Mouse (Mus musculus) neutrophil, adult 59 days (primary cell): ENCODE data around the gene 4930544D05Rik. TPM values are rescaled to one million over a fixed set of nuclear protein-coding genes. Genes with fewer than 3 reads are reported as not detected.

Experiments used
- total RNA-seq, 2 experiments: library from RNA; stranded (reverse); gene quantifications; 1 replicate in 1 of 2; 2 replicates in 1 of 2; pipeline ENCODE4 v1.2.4; 2023

4930544D05Rik gene
- total RNA-seq: not detected

GRCm38 (mm10) chr11:70615516-70616093 lies at the start of gene 4930544D05Rik:
TSS of gene 4930544D05Rik (plus strand) at chr11:70615848.

GRCm38 (mm10) chr11:70619101-70619500 lies 3.5 kb downstream of the 4930544D05Rik start, which contains the start of gene Chrne:
TSS of gene Chrne (minus strand) at chr11:70619216.

GRCm38 (mm10) chr11:70638714-70639278 lies 23.1 kb downstream of the 4930544D05Rik start, which contains the start of gene Gp1ba:
TSS of gene Gp1ba (plus strand) at chr11:70639122.

GRCm38 (mm10) chr11:70646691-70647650 lies 31.3 kb downstream of the 4930544D05Rik start, which contains the start of the genes Rnf167 and Slc25a11:
TSS of gene Rnf167 (plus strand) at chr11:70647235.
TSS of gene Slc25a11 (minus strand) at chr11:70647479.

GRCm38 (mm10) chr11:70654198-70654922 lies 38.7 kb downstream of the 4930544D05Rik start, which contains the start of gene Pfn1:
TSS of gene Pfn1 (minus strand) at chr11:70654644.

GRCm38 (mm10) chr11:70656964-70657363 lies 41.3 kb downstream of the 4930544D05Rik start, which contains the start of gene Eno3:
TSS of gene Eno3 (plus strand) at chr11:70657202.

Other genes starting within 250 kb of the 4930544D05Rik start
- gene Pelp1, start 205.8 kb upstream of the 4930544D05Rik start, total RNA-seq: 10 to 100 TPM; 15.8 to 16.2 TPM
- 100 to 1,000 TPM; 841 to 909 TPM for gene Arrb2, start 183.2 kb upstream of the 4930544D05Rik start, total RNA-seq
- 10 to 100 TPM; 23.3 to 28.4 TPM for gene Med11, start 163.9 kb upstream of the 4930544D05Rik start, total RNA-seq
- under 1 TPM; 0.16 to 0.44 TPM for gene Zmynd15, start 156.4 kb upstream of the 4930544D05Rik start, total RNA-seq
- 1 to 10 TPM; 1.5 to 1.9 TPM for gene Cxcl16, start 155.9 kb upstream of the 4930544D05Rik start, total RNA-seq
- not detected for gene Tm4sf5, start 110.6 kb upstream of the 4930544D05Rik start, total RNA-seq
- gene Vmo1, start 101.2 kb upstream of the 4930544D05Rik start, total RNA-seq: not detected
- not detected for gene Gltpd2, start 96.7 kb upstream of the 4930544D05Rik start, total RNA-seq
- gene Psmb6, start 90.5 kb upstream of the 4930544D05Rik start, total RNA-seq: 10 to 100 TPM; 91.6 to 92.5 TPM
- gene Gm40193, start 82.9 kb upstream of the 4930544D05Rik start, total RNA-seq: not detected
- gene Pld2, start 75.8 kb upstream of the 4930544D05Rik start, total RNA-seq: 1 to 10 TPM; 2.3 to 4.0 TPM
- gene Mink1, start 53.0 kb upstream of the 4930544D05Rik start, total RNA-seq: 10 to 100 TPM; 31.6 to 35.9 TPM
- not detected for gene Chrne, start 3.4 kb downstream of the 4930544D05Rik start, total RNA-seq
- 1 to 10 TPM; 1.1 to 1.3 TPM for gene Gp1ba, start 23.3 kb downstream of the 4930544D05Rik start, total RNA-seq
- 100 to 1,000 TPM; 141 to 154 TPM for gene Rnf167, start 31.4 kb downstream of the 4930544D05Rik start, total RNA-seq
- gene Slc25a11, start 31.6 kb downstream of the 4930544D05Rik start, total RNA-seq: 10 to 100 TPM; 80.5 to 86.2 TPM
- 1,000 to 10,000 TPM; 2,042 to 2,066 TPM for gene Pfn1, start 38.8 kb downstream of the 4930544D05Rik start, total RNA-seq
- 10 to 100 TPM in 1 of 2 experiments, 1 to 10 TPM in 1; 7.2 to 10.3 TPM for gene Eno3, start 41.4 kb downstream of the 4930544D05Rik start, total RNA-seq
- 10 to 100 TPM; 34.2 to 42.2 TPM for gene Spag7, start 53.6 kb downstream of the 4930544D05Rik start, total RNA-seq
- gene Camta2, start 72.3 kb downstream of the 4930544D05Rik start, total RNA-seq: 10 to 100 TPM; 57.3 to 61.5 TPM
- not detected for gene Inca1, start 84.3 kb downstream of the 4930544D05Rik start, total RNA-seq
- 10 to 100 TPM; 26.3 to 33.0 TPM for gene Kif1c, start 84.7 kb downstream of the 4930544D05Rik start, total RNA-seq
- gene Zfp3, start 148.4 kb downstream of the 4930544D05Rik start, total RNA-seq: under 1 TPM; 0.77 to 0.89 TPM
- gene Scimp, start 196.7 kb downstream of the 4930544D05Rik start, total RNA-seq: under 1 TPM; 0.44 to 0.53 TPM
- 10 to 100 TPM; 13.0 to 13.2 TPM for gene Rabep1, start 228.9 kb downstream of the 4930544D05Rik start, total RNA-seq